Mouse (Mus musculus): Measurements from ENCODE around the gene Qrfp.

Qrfp gene

DNA sequence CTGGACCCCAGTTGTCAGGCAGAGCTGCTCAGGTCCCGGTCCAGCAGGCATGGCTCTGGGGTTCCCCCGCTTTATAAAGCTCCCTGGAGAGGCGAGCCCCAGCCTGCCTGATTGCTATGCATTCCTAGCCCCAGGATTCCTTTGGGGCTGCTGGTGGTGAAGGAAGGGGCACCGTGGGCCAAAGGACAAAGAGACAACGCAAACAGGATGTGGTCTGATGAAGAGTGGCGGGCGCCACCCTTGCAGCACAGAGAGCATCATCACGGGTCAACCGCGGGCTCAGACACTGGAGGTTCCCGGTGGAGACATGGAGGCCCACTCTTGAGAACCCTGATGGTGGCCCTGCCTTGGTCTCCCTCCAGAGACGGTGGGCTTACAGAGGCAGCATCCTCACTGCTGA is at the start of gene Qrfp:
Qrfp (minus strand) TSS at position 137 of the 400 bp plus-strand sequence.
- DNase-seq: peak; percentile 47 to 52

DNA sequence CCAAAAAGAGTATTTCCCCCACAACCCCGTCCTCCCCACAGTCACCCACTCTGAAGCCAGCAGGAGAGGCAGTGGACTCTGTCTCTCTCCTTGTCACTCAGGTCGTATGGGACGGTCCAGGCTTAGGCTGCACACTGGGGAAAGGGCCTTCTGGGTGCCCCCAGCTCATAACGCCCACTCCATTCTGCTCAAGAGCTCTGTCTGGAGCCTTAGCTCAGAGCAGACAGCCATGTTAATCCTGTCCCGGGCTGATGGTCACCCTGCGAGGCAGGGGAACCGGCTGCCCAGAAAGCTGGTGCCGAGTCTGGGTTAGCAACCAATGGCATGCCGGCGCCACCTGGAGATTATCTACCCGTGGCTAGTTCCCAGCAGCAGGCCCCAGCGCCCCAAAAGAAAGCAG is 48.1 kb upstream of the Qrfp start:
- DNase-seq: no peak

DNA sequence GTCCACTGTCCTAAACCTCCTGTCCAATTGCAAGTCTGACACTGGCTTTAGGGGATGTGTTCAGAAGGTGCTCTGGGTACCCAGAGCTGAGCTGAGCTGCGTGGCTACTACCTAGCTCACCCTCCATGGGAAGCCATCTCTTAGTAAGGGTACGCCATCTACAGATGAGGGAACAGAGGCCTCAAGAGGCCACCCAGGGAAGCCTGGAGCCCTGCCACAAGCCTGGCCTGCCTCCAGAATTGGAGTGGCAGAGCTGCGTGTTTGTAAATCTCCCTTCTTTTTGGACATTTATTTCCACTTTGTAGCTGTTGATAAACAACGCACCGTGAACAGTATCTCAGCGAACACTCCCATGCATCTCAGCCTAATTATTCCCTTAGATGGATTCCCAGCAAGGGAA is 46.8 kb upstream of the Qrfp start:
- DNase-seq: no peak

DNA sequence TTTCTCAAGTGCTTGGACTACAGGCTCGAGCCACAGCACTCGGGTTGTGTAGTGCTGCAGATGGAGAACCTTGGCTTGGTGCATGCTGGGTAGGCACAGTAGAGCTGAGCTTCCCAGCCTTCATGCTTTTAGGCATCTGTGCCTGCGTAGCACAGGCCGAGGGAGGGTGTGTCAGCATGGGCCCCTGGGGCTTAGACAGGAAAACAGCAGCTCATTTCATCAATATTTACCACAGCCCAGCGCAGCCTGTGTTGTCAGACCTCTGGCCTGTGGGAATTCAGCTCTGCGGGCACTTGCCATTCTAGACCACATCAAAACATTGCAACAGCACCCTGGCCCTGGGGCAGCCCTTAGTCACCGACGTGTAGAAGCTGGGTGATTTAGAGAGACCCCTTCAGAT is 45.6 kb upstream of the Qrfp start:
- DNase-seq: no peak

DNA sequence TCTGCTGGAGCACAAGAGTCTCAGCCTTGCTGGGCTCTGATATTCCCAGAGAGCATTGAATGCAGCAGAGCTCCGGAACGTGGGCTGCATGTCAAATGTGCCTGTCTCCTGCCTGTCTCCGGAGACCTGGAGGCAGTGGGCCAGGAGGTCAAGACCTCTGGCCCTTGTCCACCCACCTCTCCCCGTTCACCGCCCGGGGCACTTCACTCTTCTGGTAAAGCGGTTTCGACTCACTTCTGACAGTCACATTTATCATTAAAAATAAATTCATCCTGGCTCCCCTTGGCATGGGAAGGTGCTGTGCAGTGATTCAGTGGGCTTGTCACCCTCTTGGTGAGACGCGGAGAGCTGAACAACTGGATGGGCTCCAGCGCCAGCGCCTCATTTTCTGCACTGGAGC is 39.8 kb upstream of the Qrfp start:
- no peak for DNase-seq

DNA sequence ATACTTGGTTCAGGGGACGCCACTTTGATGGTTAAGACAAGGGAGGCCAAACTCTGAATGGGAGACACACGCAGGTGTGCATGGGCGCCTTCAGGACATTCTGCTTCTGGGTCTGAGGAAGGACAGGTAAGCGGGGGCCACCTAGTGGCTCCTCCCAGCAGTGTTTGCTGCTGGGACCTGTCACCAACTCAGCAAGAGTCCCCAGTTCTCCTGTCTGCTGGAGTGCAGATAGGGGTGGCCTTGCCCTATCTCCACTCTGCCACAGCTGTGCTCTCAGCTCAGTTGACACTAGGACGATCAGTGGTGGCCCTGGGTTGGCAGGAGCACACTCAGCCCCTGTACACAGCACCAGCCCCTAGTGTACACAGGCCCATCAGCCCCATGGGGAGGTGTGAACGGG is 37.5 kb upstream of the Qrfp start:
- peak; percentile 64 to 68 for DNase-seq

DNA sequence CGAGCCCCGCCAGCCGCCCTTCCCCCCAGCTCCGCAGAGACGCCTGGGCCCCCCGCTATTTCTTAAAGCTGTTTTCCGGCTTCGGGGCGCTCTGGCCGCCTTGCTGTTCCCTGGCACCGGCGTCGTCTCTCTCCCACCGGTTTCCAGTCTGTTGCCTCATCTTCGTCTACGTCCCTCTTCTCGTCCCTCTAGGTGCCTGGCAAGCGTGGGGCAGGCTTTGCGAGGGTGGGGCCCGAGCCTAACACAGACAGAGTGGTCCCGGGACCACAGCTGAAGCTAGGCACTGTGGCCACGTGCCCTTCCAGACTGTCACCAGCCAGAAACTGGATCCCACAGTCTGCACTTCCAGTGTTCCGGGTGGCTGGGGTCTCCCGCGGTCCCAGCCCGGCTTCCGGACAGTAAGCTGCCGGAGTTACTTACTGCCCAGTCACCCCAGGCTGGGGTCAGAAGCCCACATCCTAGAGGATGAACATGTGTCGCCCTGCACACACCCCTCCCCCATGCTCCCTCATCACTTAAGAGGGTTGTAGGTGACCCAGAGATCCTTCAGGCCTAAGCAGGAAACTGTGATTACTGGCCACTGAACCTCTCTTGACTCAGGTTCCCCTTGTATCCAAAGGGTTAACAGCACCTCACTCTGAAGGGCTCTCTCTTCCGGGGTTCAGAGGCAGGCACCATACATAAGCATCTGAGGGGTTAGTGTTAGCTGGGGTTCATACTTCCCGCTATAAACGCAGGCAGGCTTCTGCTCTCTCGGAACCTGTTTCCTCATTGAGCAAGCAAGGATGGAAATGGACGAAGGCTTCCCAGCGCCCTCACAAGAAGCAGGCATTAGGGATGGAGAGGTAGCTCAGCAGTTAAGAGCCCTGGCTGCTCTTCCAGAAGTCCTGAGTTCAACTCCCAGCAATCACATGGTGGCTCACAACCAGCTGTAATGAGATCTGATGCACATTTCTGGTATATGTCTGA is 36.6 kb upstream of the Qrfp start:
- peak in 1 of 2 experiments; percentile 13 for DNase-seq

DNA sequence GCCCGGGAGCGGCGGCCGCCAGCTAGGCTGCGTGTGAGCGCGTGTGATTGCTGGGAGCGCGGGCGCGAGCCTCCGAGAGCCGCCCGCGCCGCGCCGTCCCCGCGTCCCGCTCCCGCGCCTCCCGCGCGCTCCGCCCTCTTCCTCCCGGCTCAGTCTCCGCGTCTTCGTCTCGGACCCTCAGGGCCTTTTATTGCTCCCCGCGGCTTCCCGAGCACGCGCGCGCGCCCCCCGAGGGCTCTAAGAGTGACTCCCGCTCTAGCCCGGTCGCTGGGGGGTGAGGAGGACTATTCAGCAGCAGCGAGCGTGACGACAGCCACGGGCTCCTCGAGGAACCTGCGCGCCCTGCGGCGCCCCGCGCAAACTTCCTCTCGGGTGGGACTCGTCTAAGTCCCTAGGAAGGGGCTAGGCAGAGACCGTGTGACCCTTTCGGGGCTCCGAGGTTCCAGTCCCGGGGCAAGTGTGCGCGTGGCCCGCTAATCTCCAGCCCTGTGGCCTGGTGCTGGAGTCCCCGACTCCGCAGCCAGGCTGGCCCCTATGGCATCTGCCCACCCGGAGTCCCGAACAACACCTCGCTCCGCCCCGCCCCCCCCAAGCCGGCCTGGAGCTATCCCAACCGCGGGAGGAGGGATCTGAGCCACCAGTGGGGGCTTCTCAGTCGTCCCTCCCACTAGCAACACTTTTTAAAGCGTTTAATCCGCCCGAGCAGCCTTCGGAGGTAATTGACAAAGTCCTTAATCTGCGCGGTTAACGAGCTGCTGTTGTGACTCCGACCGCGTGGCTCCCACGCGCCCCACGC is 35.7 kb upstream of the Qrfp start, which contains the start of gene Fibcd1:
Fibcd1 (minus strand) TSS at position 110 of the 796 bp plus-strand sequence.
- DNase-seq: peak; percentile 29 to 38

DNA sequence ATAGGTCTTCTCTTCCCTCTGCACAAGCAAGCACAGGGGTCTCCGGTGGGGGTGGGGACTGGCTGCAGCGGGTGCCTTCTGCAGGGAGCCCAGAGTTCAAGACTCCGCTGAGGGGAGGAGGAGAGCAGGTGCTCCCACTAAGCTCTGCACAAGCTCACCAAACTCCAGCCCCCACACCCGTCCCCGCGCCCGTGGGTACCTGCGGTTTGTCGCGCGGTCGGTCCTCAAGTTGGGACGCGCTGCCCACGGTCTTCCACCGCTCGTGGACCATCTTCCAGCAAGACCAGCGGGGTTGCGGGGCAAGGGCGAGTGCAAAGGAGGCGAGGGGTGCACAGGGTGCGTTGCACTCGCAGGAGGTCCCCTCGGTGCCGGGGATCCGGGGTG is 35.1 kb upstream of the Qrfp start:
- no peak for DNase-seq

DNA sequence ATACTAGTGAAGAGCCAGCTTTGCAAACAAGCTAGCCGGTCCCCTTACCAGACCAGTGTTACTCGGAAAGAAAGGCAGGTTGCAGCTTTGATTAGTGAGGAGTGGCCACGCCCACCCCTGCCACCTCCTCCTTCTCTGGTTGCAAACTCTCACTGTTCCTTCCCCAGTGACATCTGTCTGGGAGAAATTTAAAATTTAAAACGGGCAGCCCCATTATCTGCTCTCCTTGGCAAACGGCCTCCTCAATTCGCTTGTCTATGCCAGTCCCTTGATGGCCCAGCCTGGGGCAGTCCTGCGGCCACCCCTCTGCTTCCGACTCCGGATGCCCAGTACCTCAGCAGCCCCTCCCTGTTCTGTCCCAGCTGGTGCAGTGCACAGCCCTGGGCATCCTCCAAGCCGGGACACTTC is 34.4 kb upstream of the Qrfp start:
- no peak for DNase-seq

DNA sequence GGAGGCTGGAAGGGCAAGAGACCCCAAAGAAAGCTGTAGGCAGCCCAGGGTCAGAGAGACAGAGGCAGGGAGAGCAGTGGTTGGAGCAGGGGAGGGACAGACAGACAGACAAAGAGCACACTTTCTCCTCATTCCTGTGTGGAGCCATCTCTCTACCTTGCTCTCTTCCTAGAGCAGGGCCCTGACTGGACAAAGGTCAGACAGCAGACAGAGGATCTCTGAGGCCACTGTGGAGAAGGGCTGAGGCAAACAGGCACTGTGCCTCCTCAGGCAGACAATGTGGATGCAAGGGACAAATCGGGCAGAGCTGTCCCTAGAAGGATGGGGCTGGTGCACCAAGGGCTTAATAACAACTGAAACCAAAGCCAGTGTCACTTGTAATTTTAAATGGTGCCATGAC is 28.5 kb upstream of the Qrfp start:
- DNase-seq: no peak

DNA sequence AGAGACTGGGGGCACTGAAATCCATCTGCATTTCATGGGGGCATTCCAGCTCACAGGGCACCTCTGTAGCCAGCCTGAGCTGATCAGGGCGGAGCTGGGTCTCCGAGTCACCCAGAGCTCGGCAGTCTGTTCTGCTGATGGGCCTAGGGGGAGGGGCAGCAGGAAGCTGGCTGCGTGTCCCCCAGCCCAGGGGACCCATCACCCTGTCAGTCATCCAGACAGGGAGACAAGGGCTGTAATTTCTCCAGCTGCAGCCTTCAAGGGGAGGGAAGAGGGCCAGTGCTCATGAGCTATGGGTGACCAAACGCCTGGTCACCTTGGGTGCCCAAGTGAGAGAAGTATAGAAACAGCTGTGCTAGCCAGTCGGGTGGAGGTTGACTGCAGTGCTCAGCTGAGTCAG is 26.6 kb upstream of the Qrfp start:
- DNase-seq: no peak

DNA sequence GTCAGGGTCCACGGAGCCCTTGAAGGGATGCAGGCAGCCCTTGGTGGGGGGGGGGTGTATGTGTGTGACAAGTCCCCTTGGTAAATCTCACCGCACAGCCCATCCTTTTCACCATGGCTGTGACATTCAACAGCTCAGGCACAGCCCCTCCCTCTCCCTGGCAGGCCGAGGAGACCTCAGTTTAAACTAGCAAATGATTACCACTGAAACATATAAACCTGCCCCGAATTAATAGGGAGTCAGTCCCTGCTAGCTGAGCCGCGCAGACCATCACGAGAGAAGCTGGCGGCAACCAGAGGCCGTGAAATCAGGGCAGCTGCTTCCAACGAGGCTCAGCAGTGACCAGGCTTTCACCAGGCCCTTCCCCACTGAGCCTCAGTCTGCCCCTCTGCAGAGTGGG is 25.7 kb upstream of the Qrfp start:
- no peak for DNase-seq

DNA sequence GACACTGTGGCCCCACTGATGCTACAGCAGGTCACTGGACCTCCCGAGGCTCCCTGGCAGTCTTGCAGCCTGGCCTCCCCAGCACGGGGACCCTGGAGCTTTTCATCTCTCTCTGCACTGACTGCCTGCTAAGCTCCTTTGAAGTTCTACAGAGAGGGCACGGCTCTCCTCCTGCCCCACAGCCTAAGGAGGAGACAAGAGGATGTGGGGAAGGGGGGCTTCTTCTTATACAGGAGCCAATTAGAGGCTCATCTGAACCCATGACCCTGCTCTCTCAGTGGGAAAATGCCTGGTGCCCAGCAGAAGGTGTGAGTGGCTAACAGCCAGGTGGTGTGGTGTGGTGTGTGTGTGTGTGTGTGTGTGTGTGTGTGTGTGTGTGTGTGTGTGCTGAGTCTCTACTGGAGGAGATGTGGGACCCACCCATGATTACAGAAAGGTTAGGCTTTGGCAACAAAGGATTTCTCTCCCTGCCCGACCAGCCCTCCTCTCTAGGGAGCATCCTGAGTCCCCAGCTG is 18.0 kb upstream of the Qrfp start:
- no peak for DNase-seq

DNA sequence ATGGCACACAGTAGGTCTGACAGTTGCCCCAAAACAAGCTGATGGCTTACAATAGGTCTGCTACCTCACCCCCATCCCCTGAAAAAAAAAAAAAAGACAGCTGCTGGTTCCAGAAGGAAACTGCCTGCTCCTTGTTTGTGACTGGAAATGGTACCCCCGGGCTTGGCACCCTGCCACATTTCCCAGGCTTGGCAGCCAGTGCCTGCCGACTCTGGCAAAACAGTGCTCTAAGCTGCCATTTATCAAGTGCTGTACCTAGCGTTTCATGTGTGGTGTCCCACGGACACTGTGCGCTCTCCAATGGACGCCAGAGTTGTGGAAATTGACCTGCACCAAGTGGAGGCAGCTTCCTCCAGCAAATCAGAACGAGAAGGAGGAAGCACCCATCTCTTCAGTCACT is 17.5 kb upstream of the Qrfp start:
- DNase-seq: no peak

DNA sequence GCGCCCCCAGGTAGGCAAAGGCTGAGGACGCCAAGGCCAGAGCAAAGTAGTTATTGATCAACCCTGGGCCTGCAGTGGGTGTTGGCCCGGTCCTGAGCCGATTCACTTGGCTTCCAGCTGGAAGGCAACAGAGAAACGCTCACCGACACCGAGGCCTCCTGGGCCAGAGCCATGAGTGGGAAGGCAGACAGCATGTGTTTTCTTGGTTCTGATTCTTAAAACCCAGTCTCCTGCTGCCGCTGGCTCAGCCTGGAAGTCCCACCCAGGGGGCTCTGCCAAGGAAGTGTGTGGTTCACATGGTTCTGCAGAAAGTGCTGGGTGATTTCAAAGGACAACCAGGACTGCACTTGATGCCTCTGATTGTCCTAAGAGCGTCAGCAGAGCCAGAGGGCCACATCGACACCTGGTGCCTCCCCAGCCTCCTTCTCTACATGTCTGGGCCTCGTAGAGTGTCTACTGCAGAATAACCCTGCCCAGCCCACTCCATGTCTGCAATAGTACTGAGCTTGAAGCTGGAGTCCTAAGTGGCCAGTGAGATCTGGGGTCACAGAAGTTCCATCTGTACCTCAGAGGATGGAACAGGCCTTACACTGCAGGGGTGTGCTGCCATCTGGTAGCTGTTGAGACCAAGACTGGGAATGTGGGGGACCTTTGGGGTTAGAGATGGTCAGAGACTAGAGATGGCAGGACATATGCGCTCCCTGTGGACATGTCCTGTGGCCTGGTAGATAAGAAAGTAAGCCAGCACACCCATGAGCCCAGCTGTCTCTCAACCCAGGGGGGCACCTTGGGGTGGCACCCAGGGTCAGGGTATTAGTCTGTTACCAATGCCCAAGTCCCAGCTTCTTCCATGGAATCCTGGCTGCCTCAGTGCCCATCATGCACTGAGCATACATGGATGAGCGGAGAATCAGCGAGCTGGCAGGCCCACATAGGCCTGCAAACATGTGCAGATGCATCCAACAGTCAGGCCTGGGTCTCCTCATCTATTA is 16.0 kb upstream of the Qrfp start:
- no peak for DNase-seq

DNA sequence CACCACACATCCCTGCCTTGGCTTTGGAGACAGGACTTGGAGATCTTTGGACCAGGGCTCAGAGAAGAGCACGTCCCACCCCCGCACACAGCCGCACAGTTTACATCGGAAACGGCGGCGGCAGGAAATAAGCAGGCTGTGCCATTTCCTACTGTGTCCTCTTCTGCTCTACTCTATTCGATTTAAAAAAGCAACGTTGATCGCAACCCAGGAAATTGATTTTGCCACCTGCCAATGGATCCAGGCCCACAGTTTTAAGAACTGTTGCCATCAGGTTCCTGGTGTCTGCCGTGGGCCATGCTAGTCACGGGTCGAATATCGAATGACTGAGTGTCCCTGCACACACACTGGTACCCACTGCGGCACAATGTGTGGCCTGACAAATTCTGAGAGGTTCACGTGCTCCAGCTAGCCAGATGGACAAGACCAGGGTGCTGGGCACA is 15.1 kb upstream of the Qrfp start:
- DNase-seq: no peak

DNA sequence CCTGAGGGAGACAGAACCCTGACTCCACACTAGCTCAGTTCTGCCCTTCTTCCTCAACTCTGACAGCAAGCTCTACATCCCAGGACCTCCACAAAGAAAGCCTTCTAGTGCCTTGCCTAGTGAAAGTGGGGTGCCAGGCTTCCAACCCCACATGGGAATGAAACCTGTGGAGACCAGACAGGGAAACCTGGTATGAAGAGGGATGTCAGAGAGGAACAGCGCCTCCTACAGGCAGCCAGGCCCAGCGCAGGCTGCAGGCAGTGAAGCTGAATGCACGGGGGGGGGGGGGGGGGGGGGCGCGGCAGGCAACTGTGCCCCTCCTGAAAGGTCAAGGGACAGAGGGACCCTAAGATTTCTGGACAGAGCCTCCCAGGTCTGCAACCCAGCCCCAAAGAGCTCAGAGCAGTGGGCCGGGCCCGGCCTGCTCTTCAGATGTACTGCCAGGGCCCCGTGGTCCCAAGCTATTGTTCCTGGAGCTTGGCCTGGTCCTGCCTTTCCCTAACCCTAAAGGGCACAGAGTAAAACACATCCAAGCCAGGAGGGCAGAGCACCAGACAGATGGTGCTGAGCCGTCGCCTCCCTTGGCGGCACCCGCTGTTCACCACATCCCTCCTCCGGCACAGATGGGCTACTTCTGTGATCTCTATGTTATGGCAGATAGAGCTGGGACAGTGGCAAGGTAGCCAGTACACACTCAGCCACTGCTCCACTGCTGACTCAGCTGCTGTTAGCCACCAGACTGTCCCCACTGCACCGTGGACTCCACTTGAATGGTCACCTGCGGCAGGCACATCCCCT is 13.8 kb upstream of the Qrfp start:
- DNase-seq: peak; percentile 71 to 72

DNA sequence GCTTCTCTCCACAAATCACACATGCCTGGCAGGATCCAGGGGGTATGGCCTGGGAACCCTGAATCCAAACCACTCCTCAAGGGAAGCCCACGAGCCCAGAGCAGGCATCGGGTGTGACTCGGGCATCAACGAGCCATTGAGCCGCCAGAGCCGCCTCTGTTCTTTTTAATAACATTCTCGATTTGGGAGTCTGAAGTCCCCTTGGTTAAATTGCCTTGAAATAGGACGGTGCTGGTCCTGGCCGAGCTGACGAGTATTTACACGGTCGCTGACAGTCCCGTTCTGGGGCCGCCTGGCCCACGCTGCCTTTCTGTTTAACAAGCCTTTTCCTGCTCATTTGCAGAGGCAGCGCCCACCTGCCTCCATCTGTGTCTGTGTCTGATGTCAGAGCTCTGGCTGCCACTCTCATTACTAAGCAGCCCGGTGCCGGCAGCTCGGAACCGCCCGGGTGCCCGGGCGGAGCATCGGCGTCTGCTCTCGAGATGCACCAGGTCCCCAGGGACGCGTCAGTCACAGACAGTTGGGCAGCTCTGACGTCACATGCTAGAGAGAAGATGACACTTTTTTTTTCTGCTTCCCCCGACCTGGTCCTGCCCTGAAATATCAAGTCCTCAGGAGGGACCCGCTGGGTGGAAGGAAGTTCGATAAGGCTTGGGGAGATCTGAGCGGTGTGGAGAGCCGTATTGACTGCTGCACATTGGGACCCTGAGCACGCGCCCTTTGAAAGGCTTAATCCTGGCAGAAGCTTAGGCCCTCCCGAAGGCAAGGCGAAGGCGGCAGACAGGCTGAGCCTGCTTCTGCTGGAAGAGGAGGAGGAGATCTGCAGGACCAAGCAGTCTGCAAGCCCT is 12.4 kb upstream of the Qrfp start:
- DNase-seq: peak; percentile 94 to 96

DNA sequence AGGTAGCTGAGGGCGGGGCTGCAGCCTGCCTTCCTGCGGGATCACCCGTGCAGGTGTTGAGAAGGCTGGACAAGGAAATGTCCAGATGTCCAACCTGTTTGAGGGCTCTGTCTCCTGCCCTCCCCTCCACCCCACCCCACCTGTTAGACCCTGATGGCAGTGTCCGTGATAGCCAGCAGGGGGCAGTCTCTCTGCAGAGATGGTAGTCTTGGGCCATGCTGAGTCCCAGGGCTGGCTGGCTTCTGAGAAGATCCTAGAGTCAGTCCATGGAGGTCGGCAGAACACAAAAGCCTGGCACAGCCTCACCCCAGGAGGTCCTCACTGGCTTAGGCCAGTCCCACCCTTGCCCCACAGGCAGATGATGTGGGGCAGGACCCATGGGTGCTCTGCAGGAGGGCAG is 5.0 kb upstream of the Qrfp start:
- DNase-seq: peak; percentile 88 to 89

All from B cell, adult 2 months (primary cell).